Mouse (Mus musculus): ENCODE results near the gene Rasgrp1. TPM values are rescaled to one million over a fixed set of nuclear protein-coding genes. Genes with fewer than 3 reads are reported as not detected.

Gene Rasgrp1
- polyA plus RNA-seq, 1 experiment, result 4.7 TPM

GRCm38 (mm10) chr2:117322399-117322798 lies 20.4 kb downstream of the Rasgrp1 start:
- 79% methylated on average over 8 of the region's 8 CpGs for WGBS
- H3K4me1 ChIP-seq (ENCODE audit: control insufficient read depth, insufficient read depth, low read length), result no peaks in the 10 kb centered on the region; the same call in 1 of the 2 replicates
- H3K27ac ChIP-seq (ENCODE audit: control insufficient read depth, insufficient read depth, low read depth, low read length, poor library complexity), result no peak overlapping the region
- no peak overlapping the region for H3K4me3 ChIP-seq (replicated peaks; ENCODE audit: control insufficient read depth, low read depth, low read length)
- no peak for TF ChIP-seq POLR2A (IDR thresholded peaks at IDR 0.05; ENCODE audit: borderline replicate concordance, control insufficient read depth, low read depth, low read length)
- no peak for TF ChIP-seq CTCF (IDR thresholded peaks at IDR 0.05; ENCODE audit: control insufficient read depth, insufficient read depth, low read length)

DNA sequence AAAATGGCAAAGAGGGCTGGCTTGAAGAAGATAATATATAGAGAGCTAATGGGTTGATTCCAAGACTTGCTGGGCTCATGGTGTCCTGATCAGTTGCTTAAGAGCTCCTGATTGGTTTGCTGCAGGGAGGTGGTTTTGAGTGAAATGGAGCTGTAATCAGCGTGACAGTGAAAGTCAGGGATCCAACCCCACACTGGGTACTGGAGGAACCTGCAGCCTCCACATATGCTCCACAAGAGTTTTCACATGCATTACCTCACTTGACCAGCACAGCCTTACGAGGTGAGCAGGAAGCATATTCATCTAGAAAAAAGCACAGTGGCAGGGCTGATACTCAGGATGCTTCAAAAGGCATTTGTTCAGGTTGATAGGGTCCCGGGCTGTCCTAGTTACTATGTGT lies 21.6 kb downstream of the Rasgrp1 start:
- H3K27ac ChIP-seq (ENCODE audit: control insufficient read depth, insufficient read depth, low read depth, low read length, poor library complexity), result no peak overlapping the region

DNA sequence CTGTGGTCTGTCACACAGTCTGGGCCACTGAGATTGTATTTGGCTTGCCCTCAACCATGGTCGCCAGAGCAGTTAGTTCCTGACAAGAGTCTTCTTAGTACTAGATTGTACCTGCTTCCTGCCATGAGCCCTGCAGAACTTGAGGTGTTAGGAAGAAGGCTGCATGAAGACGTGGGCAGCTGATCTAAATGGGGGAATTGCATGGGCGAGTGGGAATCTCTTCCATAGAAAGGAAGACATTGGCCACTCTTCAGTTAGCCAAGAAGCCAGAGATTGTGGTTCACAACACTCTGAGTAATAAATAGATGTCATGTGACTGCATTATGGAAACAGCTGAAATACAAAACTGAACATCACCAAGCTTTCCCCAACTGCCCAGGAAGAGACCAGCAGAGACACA lies 23.8 kb downstream of the Rasgrp1 start:
- Histone ChIP-seq H3K4me1 (ENCODE audit: control insufficient read depth, insufficient read depth, low read length) (no peaks in the 10 kb centered on the region), H3K27ac (ENCODE audit: control insufficient read depth, insufficient read depth, low read depth, low read length, poor library complexity) (no peak overlapping the region), H3K4me3 (replicated peaks; ENCODE audit: control insufficient read depth, low read depth, low read length) (no peak overlapping the region)
- 76% methylated on average over 3 of the region's 3 CpGs for WGBS
- TF ChIP-seq POLR2A (IDR thresholded peaks at IDR 0.05; ENCODE audit: borderline replicate concordance, control insufficient read depth, low read depth, low read length), result no peak
- no peak for TF ChIP-seq CTCF (IDR thresholded peaks at IDR 0.05; ENCODE audit: control insufficient read depth, insufficient read depth, low read length)

More for the DNA sequence above, 21.6 kb downstream of the Rasgrp1 start:
- TF ChIP-seq CTCF (IDR thresholded peaks at IDR 0.05; ENCODE audit: control insufficient read depth, insufficient read depth, low read length) (no peak), POLR2A (IDR thresholded peaks at IDR 0.05; ENCODE audit: borderline replicate concordance, control insufficient read depth, low read depth, low read length) (no peak)
- no peak overlapping the region for H3K4me3 ChIP-seq (replicated peaks; ENCODE audit: control insufficient read depth, low read depth, low read length)
- no peaks in the 10 kb centered on the region for H3K4me1 ChIP-seq (ENCODE audit: control insufficient read depth, insufficient read depth, low read length)
- WGBS, result 71% methylated on average over 3 of the region's 3 CpGs

- H3K27ac ChIP-seq (ENCODE audit: control insufficient read depth, insufficient read depth, low read depth, low read length, poor library complexity), result no peak overlapping the region
- no peak for TF ChIP-seq CTCF (IDR thresholded peaks at IDR 0.05; ENCODE audit: control insufficient read depth, insufficient read depth, low read length)
- TF ChIP-seq POLR2A (IDR thresholded peaks at IDR 0.05; ENCODE audit: borderline replicate concordance, control insufficient read depth, low read depth, low read length), result no peak
- H3K4me1 ChIP-seq (ENCODE audit: control insufficient read depth, insufficient read depth, low read length), result no peaks in the 10 kb centered on the region
- no peak overlapping the region for H3K4me3 ChIP-seq (replicated peaks; ENCODE audit: control insufficient read depth, low read depth, low read length)
- WGBS, result 82% methylated on average over 5 of the region's 5 CpGs
These were observed 29.1 kb downstream of the Rasgrp1 start for GRCm38 (mm10) chr2:117313586-117314235.

DNA sequence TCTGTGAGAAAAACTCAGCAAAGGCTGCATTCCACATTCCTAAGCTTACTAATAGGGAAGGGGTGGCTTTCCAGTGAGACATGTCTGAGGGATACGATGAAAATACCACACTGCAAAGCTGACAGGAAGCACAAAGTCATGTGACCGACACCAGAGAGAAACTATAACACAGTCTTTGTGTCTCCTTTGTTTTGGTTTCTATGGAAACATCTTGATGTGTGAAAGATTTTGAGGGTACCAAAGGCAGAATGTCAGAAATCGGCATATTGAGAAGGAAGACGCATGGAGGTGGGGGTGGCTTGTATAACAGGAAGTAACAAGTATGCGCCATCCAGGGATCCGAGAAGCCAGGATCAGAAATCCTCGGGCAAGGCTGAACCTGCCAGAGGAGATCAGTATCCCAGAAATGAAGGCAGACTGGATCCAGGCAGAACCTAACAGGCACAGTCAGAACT lies 30.3 kb downstream of the Rasgrp1 start:
- TF ChIP-seq POLR2A (IDR thresholded peaks at IDR 0.05; ENCODE audit: borderline replicate concordance, control insufficient read depth, low read depth, low read length) (no peak), CTCF (IDR thresholded peaks at IDR 0.05; ENCODE audit: control insufficient read depth, insufficient read depth, low read length) (no peak)
- no peak overlapping the region for H3K4me3 ChIP-seq (replicated peaks; ENCODE audit: control insufficient read depth, low read depth, low read length)
- 70% methylated on average over 7 of the region's 7 CpGs for WGBS
- no peaks in the 10 kb centered on the region for H3K4me1 ChIP-seq (ENCODE audit: control insufficient read depth, insufficient read depth, low read length)
- no peak overlapping the region for H3K27ac ChIP-seq (ENCODE audit: control insufficient read depth, insufficient read depth, low read depth, low read length, poor library complexity)

DNA sequence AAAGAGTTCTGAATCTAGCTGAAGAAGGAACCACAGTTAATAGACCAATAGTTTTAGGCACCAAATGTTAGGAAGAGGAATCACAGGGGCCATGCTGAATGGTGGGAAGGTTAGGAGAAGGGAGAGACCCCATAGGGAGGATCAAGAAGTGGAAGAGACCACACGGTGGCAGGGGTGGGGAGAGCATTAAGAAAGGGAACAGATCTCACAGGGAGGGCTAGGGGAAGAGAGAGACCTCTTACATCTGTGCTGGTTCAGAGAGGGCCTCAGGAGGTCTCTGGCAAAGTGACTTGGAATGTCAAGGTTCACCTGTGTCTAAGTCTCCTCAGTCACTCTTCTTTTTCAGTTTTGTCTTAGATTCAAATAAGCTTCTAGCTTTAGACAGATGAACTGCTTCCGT lies 30.8 kb downstream of the Rasgrp1 start:
- H3K27ac ChIP-seq (ENCODE audit: control insufficient read depth, insufficient read depth, low read depth, low read length, poor library complexity), result no peak overlapping the region
- H3K4me3 ChIP-seq (replicated peaks; ENCODE audit: control insufficient read depth, low read depth, low read length), result no peak overlapping the region
- WGBS, result 76% methylated on average over 2 of the region's 2 CpGs
- TF ChIP-seq POLR2A (IDR thresholded peaks at IDR 0.05; ENCODE audit: borderline replicate concordance, control insufficient read depth, low read depth, low read length) (no peak), CTCF (IDR thresholded peaks at IDR 0.05; ENCODE audit: control insufficient read depth, insufficient read depth, low read length) (no peak)
- no peaks in the 10 kb centered on the region for H3K4me1 ChIP-seq (ENCODE audit: control insufficient read depth, insufficient read depth, low read length)

DNA sequence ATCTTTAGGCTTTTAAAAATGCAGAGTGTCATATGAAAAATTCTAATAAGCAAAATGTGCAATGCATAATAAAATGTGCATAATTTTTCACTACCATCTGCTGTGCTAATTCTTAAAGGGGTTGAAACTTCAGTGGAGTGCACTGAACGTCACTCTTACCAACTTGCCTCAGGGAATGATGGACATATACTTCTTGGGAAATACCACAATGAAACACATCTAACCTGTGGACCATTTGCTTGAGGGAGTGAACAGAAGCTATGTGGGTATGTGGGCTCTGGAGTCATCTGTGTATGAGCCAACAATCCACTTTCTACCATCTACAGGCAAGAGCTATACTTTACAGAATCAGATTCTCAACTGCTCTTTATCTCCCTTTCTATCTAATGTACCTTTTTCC lies 31.5 kb downstream of the Rasgrp1 start:
- Histone ChIP-seq H3K4me1 (ENCODE audit: control insufficient read depth, insufficient read depth, low read length) (no peaks in the 10 kb centered on the region), H3K4me3 (replicated peaks; ENCODE audit: control insufficient read depth, low read depth, low read length) (no peak overlapping the region), H3K27ac (ENCODE audit: control insufficient read depth, insufficient read depth, low read depth, low read length, poor library complexity) (no peak overlapping the region)
- 51% methylated on average over 1 of the region's 1 CpGs for WGBS
- TF ChIP-seq CTCF (IDR thresholded peaks at IDR 0.05; ENCODE audit: control insufficient read depth, insufficient read depth, low read length), result no peak
- TF ChIP-seq POLR2A (IDR thresholded peaks at IDR 0.05; ENCODE audit: borderline replicate concordance, control insufficient read depth, low read depth, low read length), result no peak

DNA sequence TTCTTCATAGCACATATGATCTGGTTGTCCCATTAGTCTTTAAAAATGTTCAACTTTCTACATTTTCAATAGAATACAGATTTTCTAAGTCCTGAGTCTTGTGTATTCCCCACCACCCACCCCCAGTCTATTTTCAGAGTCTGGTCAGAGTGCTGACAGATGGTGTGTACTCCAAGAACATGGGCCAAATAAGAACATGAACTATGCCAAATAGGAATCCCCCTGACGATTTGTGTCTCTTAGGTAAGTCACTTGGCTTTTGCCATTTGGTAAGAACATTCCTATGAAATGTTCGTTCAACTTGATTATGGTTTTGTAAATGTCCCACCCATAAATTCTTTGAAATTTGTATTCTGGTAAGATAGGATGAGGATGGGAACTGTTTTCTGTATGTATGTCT lies 33.8 kb downstream of the Rasgrp1 start:
- Histone ChIP-seq H3K4me3 (replicated peaks; ENCODE audit: control insufficient read depth, low read depth, low read length) (no peak overlapping the region), H3K27ac (ENCODE audit: control insufficient read depth, insufficient read depth, low read depth, low read length, poor library complexity) (no peak overlapping the region), H3K4me1 (ENCODE audit: control insufficient read depth, insufficient read depth, low read length) (no peaks in the 10 kb centered on the region; the same call in 1 of the 2 replicates)
- TF ChIP-seq POLR2A (IDR thresholded peaks at IDR 0.05; ENCODE audit: borderline replicate concordance, control insufficient read depth, low read depth, low read length) (no peak), CTCF (IDR thresholded peaks at IDR 0.05; ENCODE audit: control insufficient read depth, insufficient read depth, low read length) (no peak)
- 72% methylated on average over 2 of the region's 2 CpGs for WGBS

Measured in bone marrow, adult 2 months (tissue).